ENCODE assay signal across 27 mouse cellular contexts in genomic region chr11:120380271-120380670, GRCm38 (mm10). TPM values are rescaled to one million over a fixed set of nuclear protein-coding genes. Genes with fewer than 3 reads are reported as not detected.
A peak's percentile ranks its signal among the peaks of the same experiment; 100 is the strongest.
DNase-seq lines count a peak whose midpoint lies in the region; ATAC-seq lines count a peak whose summit lies in the region.
"Had no signal": no experiment of that assay in that cellular context is flagged by ENCODE, and none has a peak within 500 bp of the region (broad histone marks: within the 10 kb centered on the region; RNA-seq: fewer than 3 reads in every experiment).

No protein-coding gene starts in this region.

- DNase-seq in adrenal gland, postnatal 10 days, result peak; percentile 2
- DNase-seq in adrenal gland, adult 2 months, result no peak
- DNase-seq in heart, adult 11 months, result peak; percentile 92
- peak; percentile 6 for DNase-seq in right cerebral cortex, postnatal 14 days
- no peak for DNase-seq in right cerebral cortex, postnatal 36 days (ENCODE audit: low spot score in 2 of 2)
- DNase-seq: adrenal gland, postnatal 14 days; cerebellum, adult 11 months; cerebellum, adult 2 months; cerebellum, adult 9-11 months; cerebellum, postnatal 25 days; gastrocnemius, postnatal 25 days; heart, postnatal 10 days; heart, postnatal 36 days; kidney, adult 18-20 months; kidney, adult 9 months had no signal

- WGBS in heart, embryonic 12.5 days, result 92% methylated on average over 3 of the region's 3 CpGs

- H3K4me2 ChIP-seq in heart, embryonic 12.5 days, result no peak overlapping the region
- H3K4me2 ChIP-seq: forebrain, embryonic 12.5 days; forebrain, embryonic 15.5 days; heart, embryonic 15.5 days; hindbrain, embryonic 14.5 days had no signal

- H3K4me3 ChIP-seq in heart, embryonic 12.5 days, result no peak overlapping the region
- H3K4me3 ChIP-seq: forebrain, embryonic 12.5 days; forebrain, embryonic 15.5 days; heart, embryonic 15.5 days; hindbrain, embryonic 10.5 days had no signal

- ATAC-seq in heart, embryonic 12.5 days (ENCODE audit: insufficient number of reproducible peaks, low FRiP score), result no peak
- ATAC-seq: activated CD4-positive, CD25-positive, alpha-beta regulatory T cell, adult 4 months; forebrain, embryonic 15.5 days; hindbrain, postnatal 0 days; inflammation-experienced regulatory T-cells, adult 6 months; intestine, embryonic 16.5 days had no signal

- H3K9ac ChIP-seq in heart, embryonic 12.5 days, result no peak overlapping the region
- H3K9ac ChIP-seq: forebrain, embryonic 12.5 days; forebrain, embryonic 15.5 days; hindbrain, embryonic 14.5 days had no signal

- no peak overlapping the region for H3K27ac ChIP-seq in heart, embryonic 12.5 days (ENCODE audit: poor library complexity, severe bottlenecking)
- H3K27ac ChIP-seq: forebrain, embryonic 12.5 days; forebrain, embryonic 15.5 days; hindbrain, embryonic 10.5 days had no signal

- H3K9me3 ChIP-seq in heart, embryonic 12.5 days (replicated peaks), result no peaks in the 10 kb centered on the region
- H3K9me3 ChIP-seq: forebrain, embryonic 12.5 days; forebrain, embryonic 15.5 days; heart, embryonic 15.5 days; hindbrain, embryonic 10.5 days had no signal

- H3K4me1 ChIP-seq in heart, embryonic 12.5 days (replicated peaks), result peaks cover 58% of the 10 kb centered on the region

- no peaks in the 10 kb centered on the region for H3K27me3 ChIP-seq in heart, embryonic 12.5 days (replicated peaks)
- H3K27me3 ChIP-seq: forebrain, embryonic 12.5 days; forebrain, embryonic 15.5 days; heart, embryonic 15.5 days had no signal

- H3K36me3 ChIP-seq in heart, embryonic 12.5 days, result peaks cover 76% of the 10 kb centered on the region

RNA-seq across cellular contexts. Expression of gene Faap100, which starts 1.7 kb away (rescaled TPM):
- 10 to 100 TPM; 19.5 to 26.4 TPM for total RNA-seq in adrenal gland, postnatal 10 days (2021)
- total RNA-seq in adrenal gland, adult 2 months (2021), result 10 to 100 TPM; 17.6 to 24.1 TPM
- 192 and 223 TPM in 2 replicates for polyA plus RNA-seq in adrenal gland, adult 2 months (2012; rRNA removed)
- 32.0 and 32.3 TPM in 2 replicates for polyA plus RNA-seq in heart, embryonic 12.5 days (2016; fragmentation: Nextera tagmentation; extraction: Ambion mirVana)

RNA-seq across cellular contexts. Expression of gene Fscn2, which starts 18.9 kb away (rescaled TPM):
- total RNA-seq in adrenal gland, postnatal 10 days (2021), result under 1 TPM; 0.15 to 0.45 TPM
- total RNA-seq in adrenal gland, adult 2 months (2021), result under 1 TPM; 0.17 to 0.58 TPM
- polyA plus RNA-seq in adrenal gland, adult 2 months (2012; rRNA removed), result 0.16 and 0.22 TPM in 2 replicates
- 0.17 and 0.63 TPM in 2 replicates for polyA plus RNA-seq in heart, embryonic 12.5 days (2016; fragmentation: Nextera tagmentation; extraction: Ambion mirVana)
- total RNA-seq: common myeloid progenitor, adult 5-6 weeks; heart, adult 8-10 months; heart, postnatal 10 days; heart, postnatal 36 days had no signal
- polyA plus RNA-seq: cerebellum, adult 2 months had no signal

RNA-seq across cellular contexts. Expression of gene Actg1, which starts 31.9 kb away (rescaled TPM):
- 100 to 1,000 TPM; 954 to 956 TPM for total RNA-seq in adrenal gland, postnatal 10 days (2021)
- 1,000 to 10,000 TPM in 1 of 2 experiments, 100 to 1,000 TPM in 1; 913 to 1,618 TPM for total RNA-seq in adrenal gland, adult 2 months (2021)
- 531 and 632 TPM in 2 replicates for polyA plus RNA-seq in adrenal gland, adult 2 months (2012; rRNA removed)
- 1,404 and 1,426 TPM in 2 replicates for polyA plus RNA-seq in heart, embryonic 12.5 days (2016; fragmentation: Nextera tagmentation; extraction: Ambion mirVana)

RNA-seq across cellular contexts. Expression of gene Nploc4, which starts 57.2 kb away (rescaled TPM):
- 10 to 100 TPM; 59.7 to 67.0 TPM for total RNA-seq in adrenal gland, postnatal 10 days (2021)
- 100 to 1,000 TPM in 1 of 2 experiments, 10 to 100 TPM in 1; 76.6 to 108 TPM for total RNA-seq in adrenal gland, adult 2 months (2021)
- polyA plus RNA-seq in adrenal gland, adult 2 months (2012; rRNA removed), result 129 and 132 TPM in 2 replicates
- polyA plus RNA-seq in heart, embryonic 12.5 days (2016; fragmentation: Nextera tagmentation; extraction: Ambion mirVana), result 43.2 and 45.2 TPM in 2 replicates

Comparison
In these comparisons a context has a peak if more than half of its experiments do, and no peak if none do; other contexts are left out.
1. DNase-seq: peak in adrenal gland, postnatal 10 days (single experiment), heart, adult 11 months (single experiment) and right cerebral cortex, postnatal 14 days (single experiment); none in adrenal gland, adult 2 months (single experiment) and right cerebral cortex, postnatal 36 days (0 of 2).